In genomic region chr5:33007371-33007770, GRCm38 (mm10) we compare ENCODE assay signal across 22 mouse cellular contexts. TPM values are rescaled to one million over a fixed set of nuclear protein-coding genes. Genes with fewer than 3 reads are reported as not detected.
DNase-seq lines count a peak whose midpoint lies in the region; ATAC-seq and TF ChIP-seq lines count a peak whose summit lies in the region.
"Had no signal": no experiment of that assay in that cellular context is flagged by ENCODE, and none has a peak within 500 bp of the region (broad histone marks: within the 10 kb centered on the region; RNA-seq: fewer than 3 reads in every experiment).

No protein-coding gene starts in this region.

- ATAC-seq in hindbrain, embryonic 15.5 days (ENCODE audit: low FRiP score, low read depth): no peak
- peak; percentile 68 for ATAC-seq in liver, postnatal 0 days
- ATAC-seq in stomach, embryonic 15.5 days (ENCODE audit: insufficient read depth, low FRiP score, low read depth): 0 out of 2 replicates have a peak, but pooled peaks have one; percentile 21
- no peak for ATAC-seq in stomach, postnatal 0 days (ENCODE audit: low FRiP score, low TSS enrichment)
- ATAC-seq: CD4-positive, CD25-positive, alpha-beta regulatory T cell, adult 4 months; intestine, postnatal 0 days had no signal

- H3K36me3 ChIP-seq in hindbrain, embryonic 15.5 days: no peaks in the 10 kb centered on the region
- H3K36me3 ChIP-seq in hindbrain, embryonic 10.5 days: no peaks in the 10 kb centered on the region
- H3K36me3 ChIP-seq in liver, postnatal 0 days (replicated peaks; ENCODE audit: insufficient read depth, low read length): no peaks in the 10 kb centered on the region
- no peaks in the 10 kb centered on the region for H3K36me3 ChIP-seq in stomach, embryonic 15.5 days
- no peaks in the 10 kb centered on the region for H3K36me3 ChIP-seq in stomach, postnatal 0 days (ENCODE audit: control insufficient read depth, insufficient read depth, low read length)
- H3K36me3 ChIP-seq: embryonic facial prominence, embryonic 13.5 days; forebrain, embryonic 10.5 days; forebrain, embryonic 15.5 days; heart, embryonic 10.5 days; heart, embryonic 15.5 days had no signal

- TF ChIP-seq EP300 in liver, postnatal 0 days (IDR thresholded peaks at IDR 0.05; ENCODE audit: low read depth): no peak
- no peak for TF ChIP-seq EP300 in stomach, postnatal 0 days (optimal IDR thresholded peaks at IDR 0.05)

- no peak for DNase-seq in hindbrain, embryonic 10.5 days (ENCODE audit: low spot score)
- no peak for DNase-seq in liver, postnatal 0 days
- no peak for DNase-seq in liver
- no peak for DNase-seq in stomach, postnatal 0 days (ENCODE audit: low spot score)
- DNase-seq in lung, postnatal 36 days: no peak
- DNase-seq: cerebellum, adult 11-12 months; cerebellum, adult 9-11 months; gastrocnemius, postnatal 25 days; heart, adult 11 months; kidney, adult 9 months; kidney, postnatal 14 days; lung, adult 2 months; lung, postnatal 10 days had no signal

- WGBS in hindbrain, embryonic 15.5 days: 60% methylated on average over 4 of the region's 4 CpGs
- 75% methylated on average over 4 of the region's 4 CpGs for WGBS in hindbrain, embryonic 10.5 days
- WGBS in liver, postnatal 0 days (ENCODE audit: insufficient replicate concordance): 54% methylated on average over 4 of the region's 4 CpGs
- WGBS in stomach, embryonic 15.5 days: 67% methylated on average over 4 of the region's 4 CpGs
- 58% methylated on average over 4 of the region's 4 CpGs for WGBS in stomach, postnatal 0 days

- no peaks in the 10 kb centered on the region for H3K9me3 ChIP-seq in hindbrain, embryonic 15.5 days
- H3K9me3 ChIP-seq in hindbrain, embryonic 10.5 days: no peaks in the 10 kb centered on the region
- no peaks in the 10 kb centered on the region for H3K9me3 ChIP-seq in liver, postnatal 0 days (ENCODE audit: low read length)
- no peaks in the 10 kb centered on the region for H3K9me3 ChIP-seq in stomach, embryonic 15.5 days
- H3K9me3 ChIP-seq in stomach, postnatal 0 days (ENCODE audit: control insufficient read depth, low read length): no peaks in the 10 kb centered on the region
- H3K9me3 ChIP-seq: embryonic facial prominence, embryonic 13.5 days; forebrain, embryonic 10.5 days; forebrain, embryonic 15.5 days; heart, embryonic 10.5 days; heart, embryonic 15.5 days had no signal

- H3K4me1 ChIP-seq in hindbrain, embryonic 15.5 days (replicated peaks): peaks cover 45% of the 10 kb centered on the region
- H3K4me1 ChIP-seq in hindbrain, embryonic 10.5 days (replicated peaks): peaks cover 39% of the 10 kb centered on the region
- H3K4me1 ChIP-seq in liver, postnatal 0 days (ENCODE audit: insufficient read depth): no peaks in the 10 kb centered on the region; the same call in 1 of the 2 replicates
- peaks cover 9% of the 10 kb centered on the region; the same call in 1 of the 2 replicates for H3K4me1 ChIP-seq in stomach, embryonic 15.5 days
- H3K4me1 ChIP-seq in stomach, postnatal 0 days (replicated peaks; ENCODE audit: control insufficient read depth, insufficient read depth): no peaks in the 10 kb centered on the region

- H3K27me3 ChIP-seq in hindbrain, embryonic 15.5 days: no peaks in the 10 kb centered on the region
- H3K27me3 ChIP-seq in hindbrain, embryonic 10.5 days (ENCODE audit: insufficient read depth, poor library complexity, severe bottlenecking): no peaks in the 10 kb centered on the region
- no peaks in the 10 kb centered on the region for H3K27me3 ChIP-seq in liver, postnatal 0 days (ENCODE audit: insufficient read depth, low read length)
- no peaks in the 10 kb centered on the region for H3K27me3 ChIP-seq in stomach, embryonic 15.5 days (replicated peaks)
- no peaks in the 10 kb centered on the region for H3K27me3 ChIP-seq in stomach, postnatal 0 days (ENCODE audit: control insufficient read depth, insufficient read depth, low read length)
- H3K27me3 ChIP-seq: embryonic facial prominence, embryonic 13.5 days; forebrain, embryonic 15.5 days; heart, embryonic 15.5 days had no signal

- TF ChIP-seq CTCF in liver, postnatal 0 days (IDR thresholded peaks at IDR 0.05; ENCODE audit: low read depth): no peak
- no peak for TF ChIP-seq CTCF in stomach, postnatal 0 days (IDR thresholded peaks at IDR 0.05; ENCODE audit: low read depth)

- no peak overlapping the region for H3K9ac ChIP-seq in hindbrain, embryonic 15.5 days
- no peak overlapping the region for H3K9ac ChIP-seq in liver, postnatal 0 days (replicated peaks)
- no peak overlapping the region for H3K9ac ChIP-seq in stomach, embryonic 15.5 days
- no peak overlapping the region for H3K9ac ChIP-seq in stomach, postnatal 0 days (ENCODE audit: low read length)
- H3K9ac ChIP-seq: embryonic facial prominence, embryonic 13.5 days; forebrain, embryonic 15.5 days; heart, embryonic 15.5 days had no signal

- no peak overlapping the region for H3K4me2 ChIP-seq in hindbrain, embryonic 15.5 days
- H3K4me2 ChIP-seq in liver, postnatal 0 days (ENCODE audit: low read depth, low read length): no peak overlapping the region
- H3K4me2 ChIP-seq in stomach, embryonic 15.5 days: no peak overlapping the region
- no peak overlapping the region for H3K4me2 ChIP-seq in stomach, postnatal 0 days (replicated peaks; ENCODE audit: low read depth)
- H3K4me2 ChIP-seq: embryonic facial prominence, embryonic 13.5 days; forebrain, embryonic 15.5 days; heart, embryonic 15.5 days had no signal

- H3K4me3 ChIP-seq in hindbrain, embryonic 15.5 days: no peak overlapping the region
- no peak overlapping the region for H3K4me3 ChIP-seq in hindbrain, embryonic 10.5 days
- no peak overlapping the region for H3K4me3 ChIP-seq in liver, postnatal 0 days (ENCODE audit: low read depth, low read length)
- no peak overlapping the region for H3K4me3 ChIP-seq in stomach, embryonic 15.5 days (replicated peaks)
- H3K4me3 ChIP-seq in stomach, postnatal 0 days (ENCODE audit: low read depth, low read length): no peak overlapping the region
- H3K4me3 ChIP-seq: embryonic facial prominence, embryonic 13.5 days; forebrain, embryonic 10.5 days; forebrain, embryonic 15.5 days; heart, embryonic 10.5 days; heart, embryonic 15.5 days had no signal

- H3K27ac ChIP-seq in hindbrain, embryonic 15.5 days (replicated peaks): peak overlapping the region; percentile 79
- H3K27ac ChIP-seq in hindbrain, embryonic 10.5 days: no peak overlapping the region
- no peak overlapping the region for H3K27ac ChIP-seq in liver, postnatal 0 days (ENCODE audit: low read depth)
- no peak overlapping the region for H3K27ac ChIP-seq in stomach, embryonic 15.5 days
- no peak overlapping the region for H3K27ac ChIP-seq in stomach, postnatal 0 days (replicated peaks)
- H3K27ac ChIP-seq: embryonic facial prominence, embryonic 13.5 days; forebrain, embryonic 15.5 days; heart, embryonic 10.5 days; heart, embryonic 15.5 days had no signal

RNA-seq across cellular contexts. Expression of gene Ywhah, which starts 11.2 kb away (rescaled TPM):
- polyA plus RNA-seq in hindbrain, embryonic 15.5 days (2015; fragmentation: Nextera tagmentation; extraction: Ambion mirVana): 840 and 859 TPM in 2 replicates
- 430 and 455 TPM in 2 replicates for polyA plus RNA-seq in hindbrain, embryonic 10.5 days (2016; fragmentation: Nextera tagmentation; extraction: Ambion mirVana)
- polyA plus RNA-seq in liver, postnatal 0 days (2015; fragmentation: Nextera tagmentation; extraction: Ambion mirVana): 125 and 133 TPM in 2 replicates
- 428 and 431 TPM in 2 replicates for polyA plus RNA-seq in stomach, embryonic 15.5 days (2015; fragmentation: Nextera tagmentation; extraction: Ambion mirVana)
- polyA plus RNA-seq in stomach, postnatal 0 days (2015; fragmentation: Nextera tagmentation; extraction: Ambion mirVana): 214 and 219 TPM in 2 replicates

Comparison
In these comparisons a context has a peak if more than half of its experiments do, and no peak if none do; other contexts are left out.
1. ATAC-seq: peak in liver, postnatal 0 days (single experiment) and stomach, embryonic 15.5 days (single experiment); none in hindbrain, embryonic 15.5 days (single experiment) and stomach, postnatal 0 days (single experiment).